Mouse (Mus musculus) midbrain, embryonic 11.5 days (tissue): ENCODE results near the gene Galnt7. TPM values are rescaled to one million over a fixed set of nuclear protein-coding genes. Genes with fewer than 3 reads are reported as not detected.

Source experiments
- ATAC-seq: fragments of 200-750 bp; cut with Nextera tagmentation; 2 replicates; pipeline ENCODE4 v1.8.0; 2017; ENCODE audit warnings: moderate TSS enrichment, moderate library complexity; ENCODE audit not compliant: low FRiP score
- DNase-seq: peaks from one replicate; pipeline ENCODE4 v3.0.0; 2015; ENCODE audit warnings: low spot score; ENCODE audit errors: missing footprints
- H3K27ac ChIP-seq: fragments of 300-500 bp; sonication (generic); 2 replicates; pipeline ENCODE4 v1.5.1; 2014; ENCODE audit warnings: low read depth, low read length
- H3K27me3 ChIP-seq: fragments of 300-500 bp; sonication (generic); 2 replicates; pipeline ENCODE4 v1.6.1; 2014; ENCODE audit warnings: mild to moderate bottlenecking, low read length, moderate library complexity, mixed read lengths; ENCODE audit not compliant: control insufficient read depth, insufficient read depth
- H3K36me3 ChIP-seq: fragments of 300-500 bp; sonication (generic); 2 replicates; pipeline ENCODE4 v1.6.1; 2014; ENCODE audit warnings: mild to moderate bottlenecking, low read length, moderate library complexity, mixed read lengths; ENCODE audit not compliant: control insufficient read depth, insufficient read depth
- H3K4me1 ChIP-seq: fragments of 300-500 bp; sonication (generic); 2 replicates; pipeline ENCODE4 v1.6.1; 2014; ENCODE audit warnings: low read length; ENCODE audit not compliant: control insufficient read depth, insufficient read depth
- H3K4me2 ChIP-seq: fragments of 300-500 bp; sonication (generic); 2 replicates; pipeline ENCODE4 v1.6.1; 2014; ENCODE audit warnings: mild to moderate bottlenecking, moderate library complexity
- H3K4me3 ChIP-seq: fragments of 300-500 bp; sonication (generic); 2 replicates; pipeline ENCODE4 v1.5.1; 2014; ENCODE audit warnings: low read depth, low read length
- H3K9ac ChIP-seq: fragments of 300-500 bp; sonication (generic); 2 replicates; pipeline ENCODE4 v1.6.1; 2014; ENCODE audit warnings: low read length
- H3K9me3 ChIP-seq: fragments of 300-500 bp; sonication (generic); 2 replicates; pipeline ENCODE4 v1.6.1; 2016; ENCODE audit warnings: low read length; ENCODE audit not compliant: control insufficient read depth
- WGBS: fragments of 180-500 bp; shearing (Covaris S2); extraction: QIAGEN DNeasy Blood & Tissue Kit; methylation state at CpG from one replicate; pipeline ENCODE4 v1.1.7; 2014; 5-methylcytosine and 5-hydroxymethylcytosine counted together
- polyA plus RNA-seq: library from polyadenylated mRNA; unstranded; fragments of >200 nt; fragmentation: Nextera tagmentation; extraction: Ambion mirVana; gene quantifications from 2 replicates; pipeline ENCODE4 v1.2.1, GENCODE M21; 2014

Galnt7 gene
- polyA plus RNA-seq, 1 experiment from 2014 or later: 16.9 TPM

DNA sequence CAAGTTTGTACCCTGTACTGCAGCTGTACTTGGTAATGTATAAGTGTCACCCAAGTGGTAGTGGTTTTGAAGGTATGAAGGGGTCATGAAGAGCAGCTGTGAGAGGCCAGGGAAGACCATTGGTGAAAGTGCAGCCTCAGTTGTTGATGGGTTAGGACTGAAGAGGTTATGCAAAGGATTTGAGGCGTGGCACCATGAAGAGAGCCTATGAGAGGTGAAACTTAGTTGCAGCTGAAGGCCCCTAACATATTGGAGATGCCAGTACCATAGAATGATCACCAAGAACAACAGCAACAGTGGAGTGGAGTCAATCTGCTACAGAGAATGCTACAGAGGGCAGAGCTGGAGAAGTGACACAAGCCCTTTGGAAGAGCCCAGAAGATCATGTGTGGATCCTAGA lies 163.5 kb downstream of the Galnt7 start:
- peaks cover 7% of the 10 kb centered on the region for H3K4me1 ChIP-seq
- H3K9me3 ChIP-seq: no peaks in the 10 kb centered on the region
- H3K36me3 ChIP-seq: no peaks in the 10 kb centered on the region
- H3K27me3 ChIP-seq: no peaks in the 10 kb centered on the region
- H3K4me3 ChIP-seq: no peak overlapping the region
- no peak overlapping the region for H3K27ac ChIP-seq
- ATAC-seq: no peak
- no peak overlapping the region for H3K9ac ChIP-seq
- H3K4me2 ChIP-seq: no peak overlapping the region
- DNase-seq: peak; percentile 14
- WGBS: 95% methylated on average over 1 of the region's 1 CpGs

DNA sequence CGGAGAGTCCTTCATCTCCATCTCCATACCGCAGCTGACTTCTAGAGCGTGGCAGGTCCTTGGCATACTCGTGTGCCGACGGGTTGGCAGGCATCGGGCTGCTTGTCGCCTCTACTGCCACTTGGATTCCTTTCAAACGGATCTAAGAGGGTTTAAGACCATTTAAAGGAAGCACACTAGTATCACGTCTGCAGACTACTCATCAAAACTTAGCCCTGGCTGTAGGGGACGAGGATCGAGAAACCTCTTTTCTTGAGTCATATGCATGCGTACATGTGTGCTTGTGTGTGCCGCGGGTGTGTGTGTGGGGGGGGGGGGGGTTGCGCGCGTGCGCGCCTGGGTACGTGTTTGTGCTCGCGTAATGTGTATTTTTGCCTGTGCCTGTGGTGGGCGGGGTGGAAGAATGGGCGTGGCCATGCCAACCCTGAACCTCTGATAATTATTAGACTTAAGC lies 164.5 kb downstream of the Galnt7 start:
- under 1% methylated on average over 20 of the region's 25 CpGs for WGBS
- DNase-seq (peak; percentile 97), ATAC-seq (peak; percentile 49)

DNA sequence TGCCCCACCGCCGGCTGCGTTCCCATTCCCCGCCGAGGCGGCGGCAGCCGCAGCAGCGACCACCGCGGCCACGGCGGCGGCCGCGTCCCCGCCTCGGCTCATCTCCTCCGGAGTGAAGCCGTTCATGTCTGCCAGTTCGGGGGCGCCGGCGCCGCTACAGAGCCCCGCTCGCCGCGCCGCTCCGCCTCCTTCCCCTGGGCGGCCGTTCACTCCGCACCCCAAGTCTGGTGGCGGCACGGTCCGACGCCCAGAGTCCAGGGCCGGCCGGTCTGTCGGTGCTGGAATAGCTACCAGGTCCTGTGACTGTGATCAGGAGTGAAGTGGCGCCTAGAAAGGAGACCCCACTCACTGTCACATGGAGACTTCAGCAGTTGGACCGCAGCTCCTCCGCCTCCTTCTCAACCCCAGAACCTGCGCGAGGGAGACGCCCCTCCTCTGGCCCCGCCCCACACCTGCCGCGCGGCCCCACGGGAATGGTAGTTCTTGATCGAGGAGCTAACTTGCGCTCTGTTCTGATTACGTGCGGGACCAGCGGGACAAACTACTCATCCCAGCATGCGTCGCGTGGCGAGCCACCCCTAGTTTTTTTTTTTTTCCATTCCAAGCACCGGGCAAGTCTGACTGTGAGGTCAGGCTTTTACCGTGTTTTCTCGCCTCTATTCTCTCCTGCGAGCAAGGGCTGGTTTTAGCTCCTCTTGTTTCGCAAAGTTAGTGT lies 165.2 kb downstream of the Galnt7 start, which contains the start of gene Sap30:
Sap30 (minus strand) TSS at position 420 of the 715 bp plus-strand sequence.
- Histone ChIP-seq H3K4me2 (peak within 1 kb of the TSS; percentile 65), H3K9ac (peak within 1 kb of the TSS; percentile 96), H3K27ac (peak within 1 kb of the TSS; percentile 95), H3K27me3 (no peaks in the 10 kb centered on the region), H3K36me3 (no peaks in the 10 kb centered on the region; the same call in 1 of the 2 replicates), H3K4me3 (peak within 1 kb of the TSS; percentile 94), H3K9me3 (no peaks in the 10 kb centered on the region), H3K4me1 (peaks cover 7% of the 10 kb centered on the region)
- ATAC-seq: peak; percentile 96
- WGBS: under 1% methylated on average over 66 of the region's 66 CpGs
- DNase-seq: peak; percentile 100

More for the DNA sequence above, 164.5 kb downstream of the Galnt7 start:
- H3K9me3 ChIP-seq: no peaks in the 10 kb centered on the region
- peak overlapping the region; percentile 56 for H3K9ac ChIP-seq
- no peaks in the 10 kb centered on the region for H3K27me3 ChIP-seq
- H3K4me2 ChIP-seq: peak overlapping the region; percentile 65
- H3K27ac ChIP-seq: peak overlapping the region; percentile 28; the same call in 1 of the 2 replicates
- no peaks in the 10 kb centered on the region for H3K36me3 ChIP-seq
- H3K4me3 ChIP-seq: peak overlapping the region; percentile 94
- peaks cover 7% of the 10 kb centered on the region for H3K4me1 ChIP-seq

DNA sequence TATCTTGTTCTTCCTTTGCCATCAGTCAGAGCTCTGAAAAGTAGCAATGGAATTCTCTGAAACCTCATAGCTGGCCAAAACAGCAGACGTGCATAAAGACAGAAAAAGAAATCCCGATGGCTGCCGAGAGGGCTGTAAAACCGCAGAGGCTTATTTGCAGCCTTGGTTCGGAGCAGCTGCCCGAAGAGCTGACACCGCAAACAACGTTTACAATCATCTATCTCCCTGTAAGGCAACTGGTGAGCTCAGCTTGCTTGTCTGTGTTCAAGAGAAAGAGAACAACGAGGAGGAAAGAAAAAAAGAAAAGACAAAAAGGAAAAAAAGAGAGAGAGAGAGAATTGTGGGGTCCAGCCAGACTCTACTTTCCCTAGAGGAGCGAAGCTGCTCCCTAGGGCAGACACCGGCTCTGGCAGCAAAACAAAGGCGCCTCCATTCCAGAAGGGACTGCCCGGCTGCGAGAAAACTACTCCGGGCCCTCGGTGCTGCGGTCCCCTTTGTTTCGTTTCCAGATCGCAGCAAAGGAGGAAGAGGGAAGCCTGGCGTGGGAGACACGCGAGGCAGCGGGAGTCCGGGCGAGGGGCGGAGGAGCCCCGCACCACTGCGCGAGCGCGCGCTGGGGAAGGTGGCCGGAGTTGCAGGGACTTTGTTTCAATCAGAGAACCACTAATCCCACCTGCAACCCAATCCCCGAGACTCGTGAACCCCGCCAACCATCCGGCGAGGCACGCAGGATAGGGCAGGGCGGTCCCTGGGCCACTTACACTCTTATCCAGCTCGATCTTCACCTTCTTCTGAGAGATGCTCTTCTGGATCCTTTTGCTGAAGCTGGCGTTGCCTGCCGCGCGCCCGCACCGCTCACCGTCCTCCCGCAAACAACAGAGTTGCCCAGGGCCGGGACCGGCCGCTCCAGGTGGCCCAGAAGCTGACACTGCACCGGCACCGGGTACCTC lies 166.1 kb downstream of the Galnt7 start:
- DNase-seq: peak; percentile 97
- H3K27ac ChIP-seq: peak overlapping the region; percentile 95
- no peaks in the 10 kb centered on the region for H3K9me3 ChIP-seq
- H3K4me3 ChIP-seq: peak overlapping the region; percentile 94
- H3K36me3 ChIP-seq: peaks cover 5% of the 10 kb centered on the region; the same call in 1 of the 2 replicates
- ATAC-seq: peak; percentile 67
- WGBS: under 1% methylated on average over 54 of the region's 54 CpGs
- H3K4me2 ChIP-seq: peak overlapping the region; percentile 65
- H3K27me3 ChIP-seq: no peaks in the 10 kb centered on the region
- H3K9ac ChIP-seq: peak overlapping the region; percentile 96
- H3K4me1 ChIP-seq: peaks cover 7% of the 10 kb centered on the region

DNA sequence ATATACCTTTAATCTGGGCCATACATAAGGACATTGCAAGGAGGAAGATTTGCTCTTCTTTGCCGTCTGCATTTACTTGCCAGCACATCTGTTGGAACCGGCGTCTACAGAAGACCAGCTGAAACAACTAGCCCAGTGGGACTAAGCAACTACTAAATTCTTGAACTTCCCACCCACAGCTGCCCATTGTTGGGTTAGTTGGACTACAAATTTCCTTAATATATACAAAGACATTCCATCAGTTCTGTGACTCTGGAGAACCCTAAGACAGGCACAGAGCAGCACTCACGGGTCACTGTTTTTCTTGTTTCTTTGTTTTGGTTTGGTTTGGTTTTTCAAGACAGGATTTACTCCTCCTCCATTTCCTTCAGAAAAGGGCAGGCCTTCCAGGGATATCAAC lies 172.2 kb downstream of the Galnt7 start:
- no peaks in the 10 kb centered on the region for H3K27me3 ChIP-seq
- 87% methylated on average over 4 of the region's 4 CpGs for WGBS
- H3K9me3 ChIP-seq: no peaks in the 10 kb centered on the region
- H3K36me3 ChIP-seq: peaks cover 6% of the 10 kb centered on the region; the same call in 1 of the 2 replicates
- peaks cover 5% of the 10 kb centered on the region for H3K4me1 ChIP-seq
- DNase-seq (peak; percentile 75), ATAC-seq (no peak)
- H3K27ac ChIP-seq: no peak overlapping the region
- H3K4me3 ChIP-seq: no peak overlapping the region
- H3K4me2 ChIP-seq: no peak overlapping the region
- no peak overlapping the region for H3K9ac ChIP-seq

DNA sequence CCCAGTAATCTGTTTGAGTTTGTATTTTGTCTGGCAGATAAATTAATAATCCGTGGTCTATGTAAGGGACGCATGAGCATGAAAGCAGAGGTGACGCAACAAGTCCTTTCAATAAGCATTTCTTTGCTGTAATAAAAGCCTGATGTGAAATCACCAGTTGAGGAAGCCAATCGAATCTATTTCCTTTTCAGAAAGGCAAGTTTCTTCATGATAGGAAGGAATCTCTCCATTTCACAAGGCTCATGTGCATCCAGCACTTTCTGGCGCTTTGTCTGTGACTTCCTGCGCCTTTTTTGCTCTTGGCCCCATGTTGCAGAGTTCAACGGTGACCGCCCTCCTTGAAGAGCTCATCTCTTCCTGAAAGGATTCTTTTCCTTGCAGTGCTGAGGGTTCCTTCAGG lies 173.1 kb downstream of the Galnt7 start:
- 94% methylated on average over 8 of the region's 8 CpGs for WGBS
- ATAC-seq: no peak
- H3K4me1 ChIP-seq: no peaks in the 10 kb centered on the region
- H3K4me3 ChIP-seq: no peak overlapping the region
- H3K36me3 ChIP-seq: peaks cover 6% of the 10 kb centered on the region; the same call in 1 of the 2 replicates
- peak; percentile 26 for DNase-seq
- H3K27me3 ChIP-seq: no peaks in the 10 kb centered on the region
- no peaks in the 10 kb centered on the region for H3K9me3 ChIP-seq
- no peak overlapping the region for H3K4me2 ChIP-seq
- H3K9ac ChIP-seq: no peak overlapping the region
- H3K27ac ChIP-seq: no peak overlapping the region

DNA sequence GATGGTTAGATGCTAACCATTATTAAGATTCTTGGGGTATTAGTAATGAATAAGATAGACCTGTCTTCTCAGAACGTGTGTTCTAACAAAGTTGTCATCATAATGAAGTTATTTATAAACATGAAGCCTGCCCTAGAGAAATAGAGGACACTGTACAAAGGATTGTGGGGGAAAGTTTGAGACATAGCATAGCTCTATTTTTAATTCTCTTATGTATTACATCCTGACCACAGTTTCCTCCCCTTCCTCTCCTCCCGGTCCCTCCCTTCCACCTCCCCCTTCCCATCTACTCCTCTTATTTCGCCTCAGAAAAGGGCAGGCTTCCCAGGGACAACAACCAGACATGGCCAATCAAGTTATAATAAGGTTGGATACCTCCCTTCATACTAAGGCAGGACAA lies 174.4 kb downstream of the Galnt7 start:
- no peak overlapping the region for H3K4me2 ChIP-seq
- no peak for ATAC-seq
- H3K9me3 ChIP-seq: no peaks in the 10 kb centered on the region
- no peak overlapping the region for H3K27ac ChIP-seq
- peak; percentile 10 for DNase-seq
- no peaks in the 10 kb centered on the region for H3K27me3 ChIP-seq
- 81% methylated on average over 3 of the region's 3 CpGs for WGBS
- H3K4me3 ChIP-seq: no peak overlapping the region
- peaks cover 6% of the 10 kb centered on the region; the same call in 1 of the 2 replicates for H3K36me3 ChIP-seq
- no peaks in the 10 kb centered on the region for H3K4me1 ChIP-seq
- no peak overlapping the region for H3K9ac ChIP-seq
